Mouse (Mus musculus) liver, embryonic 12.5 days (tissue): Measurements from ENCODE around the gene Heatr4. TPM values are rescaled to one million over a fixed set of nuclear protein-coding genes. Genes with fewer than 3 reads are reported as not detected.
"Not testable (repeated sequence)": the region's sequence is repeated elsewhere in the genome, so short reads cannot be mapped to it uniquely, and the experiment has no call there.

ENCODE experiments used
- ATAC-seq: fragments of 200-750 bp; cut with Nextera tagmentation; 2 replicates; pipeline ENCODE4 v1.8.0; 2017; ENCODE audit warnings: moderate number of reproducible peaks, mild to moderate bottlenecking, moderate library complexity
- H3K27ac ChIP-seq: fragments of 300-500 bp; sonication (generic); 2 replicates; pipeline ENCODE4 v1.5.1; 2016; ENCODE audit warnings: mild to moderate bottlenecking
- H3K27me3 ChIP-seq: fragments of 300-500 bp; sonication (generic); replicated peaks from 2 replicates; pipeline ENCODE4 v1.6.1; 2016; ENCODE audit warnings: mild to moderate bottlenecking, moderate library complexity
- H3K36me3 ChIP-seq: fragments of 300-500 bp; sonication (generic); 2 replicates; pipeline ENCODE4 v1.6.1; 2016; ENCODE audit warnings: mild to moderate bottlenecking, moderate library complexity
- H3K4me1 ChIP-seq: fragments of 300-500 bp; sonication (generic); 2 replicates; pipeline ENCODE4 v1.6.1; 2016
- H3K4me2 ChIP-seq: fragments of 300-500 bp; sonication (generic); 2 replicates; pipeline ENCODE4 v1.6.1; 2016; ENCODE audit warnings: mild to moderate bottlenecking, moderate library complexity
- H3K4me3 ChIP-seq: fragments of 300-500 bp; sonication (generic); 2 replicates; pipeline ENCODE4 v1.5.1; 2016; ENCODE audit warnings: mild to moderate bottlenecking, moderate library complexity
- H3K9ac ChIP-seq: fragments of 300-500 bp; sonication (generic); 2 replicates; pipeline ENCODE4 v1.6.1; 2016; ENCODE audit warnings: mild to moderate bottlenecking, moderate library complexity
- H3K9me3 ChIP-seq: fragments of 300-500 bp; sonication (generic); replicated peaks from 2 replicates; pipeline ENCODE4 v1.6.1; 2016; ENCODE audit warnings: mild to moderate bottlenecking, moderate library complexity
- WGBS: fragments of 180-500 bp; shearing (Covaris S2); methylation state at CpG from one replicate; pipeline ENCODE4 v1.1.7; 2016; ENCODE audit not compliant: insufficient replicate concordance; 5-methylcytosine and 5-hydroxymethylcytosine counted together
- polyA plus RNA-seq: library from polyadenylated mRNA; unstranded; fragments of >200 nt; fragmentation: Nextera tagmentation; extraction: Ambion mirVana; gene quantifications from 2 replicates; pipeline ENCODE4 v1.2.1, GENCODE M21; 2016

The Heatr4 gene
- polyA plus RNA-seq, 1 experiment from 2014 or later, result not detected

- Histone ChIP-seq H3K36me3 (peaks cover 26% of the 10 kb centered on the region), H3K4me3 (peak within 1 kb of the TSS; percentile 87), H3K27me3 (no peaks in the 10 kb centered on the region), H3K4me2 (peak within 1 kb of the TSS; percentile 99), H3K9me3 (0 out of 2 replicates have a peak, but pooled peaks cover 3% of the 10 kb centered on the region), H3K27ac (peak within 1 kb of the TSS; percentile 84), H3K9ac (peak within 1 kb of the TSS; percentile 87), H3K4me1 (peaks cover 68% of the 10 kb centered on the region)
- ATAC-seq, result peak; percentile 85
- under 1% methylated on average over 37 of the region's 37 CpGs for WGBS
Measured at GRCm38 (mm10) chr12:83950493-83950839, 34.2 kb downstream of the Heatr4 start, which contains the start of gene Riox1. TSS of gene Riox1 (plus strand) at chr12:83950608.

GRCm38 (mm10) chr12:83949776-83950492 is 34.7 kb downstream of the Heatr4 start:
- no peak for ATAC-seq
- Histone ChIP-seq H3K4me1 (peaks cover 68% of the 10 kb centered on the region), H3K4me2 (peak overlapping the region; percentile 99), H3K9me3 (0 out of 2 replicates have a peak, but pooled peaks cover 3% of the 10 kb centered on the region), H3K27ac (peak overlapping the region; percentile 84), H3K4me3 (peak overlapping the region; percentile 87), H3K27me3 (no peaks in the 10 kb centered on the region), H3K36me3 (peaks cover 21% of the 10 kb centered on the region), H3K9ac (peak overlapping the region; percentile 87)
- WGBS, result 17% methylated on average over 11 of the region's 11 CpGs

DNA sequence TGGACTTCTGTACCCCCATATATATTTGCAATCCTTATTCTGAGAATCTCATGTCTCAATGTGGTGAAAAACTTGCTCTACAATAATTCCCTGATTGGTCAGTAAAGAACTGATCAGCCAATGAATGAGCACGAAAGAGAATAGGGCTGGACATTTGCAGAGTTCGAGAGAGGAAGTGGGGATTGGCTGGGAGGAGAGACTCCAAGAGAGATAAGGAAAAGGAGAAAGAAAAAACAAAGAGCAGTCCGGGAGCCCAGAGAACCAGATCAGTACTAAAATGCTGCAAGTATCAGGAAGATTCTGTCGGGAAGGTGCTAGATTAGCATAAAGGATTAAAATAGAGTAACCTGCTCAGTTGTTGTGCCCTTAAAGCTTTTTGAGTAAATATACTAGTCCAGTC is 35.6 kb downstream of the Heatr4 start:
- Histone ChIP-seq H3K9ac (0 out of 2 replicates have a peak overlapping the region, but pooled peaks have one; percentile 87), H3K4me2 (peak overlapping the region; percentile 99), H3K27ac (peak overlapping the region; percentile 84)

GRCm38 (mm10) chr12:83947260-83947811 is 37.3 kb downstream of the Heatr4 start:
- Histone ChIP-seq H3K27ac (peak overlapping the region; percentile 38; the same call in 1 of the 2 replicates), H3K4me2 (peak overlapping the region; percentile 19), H3K9me3 (0 out of 2 replicates have a peak, but pooled peaks cover 3% of the 10 kb centered on the region), H3K4me3 (no peak overlapping the region), H3K36me3 (peaks cover 6% of the 10 kb centered on the region), H3K4me1 (peaks cover 50% of the 10 kb centered on the region), H3K27me3 (no peaks in the 10 kb centered on the region), H3K9ac (no peak overlapping the region)
- WGBS, result 40% methylated on average over 8 of the region's 8 CpGs
- ATAC-seq, result no peak

More for the DNA sequence above, 35.6 kb downstream of the Heatr4 start:
- Histone ChIP-seq H3K4me3 (peak overlapping the region; percentile 87), H3K9me3 (0 out of 2 replicates have a peak, but pooled peaks cover 3% of the 10 kb centered on the region), H3K4me1 (peaks cover 64% of the 10 kb centered on the region), H3K36me3 (peaks cover 21% of the 10 kb centered on the region), H3K27me3 (no peaks in the 10 kb centered on the region)
- ATAC-seq, result no peak
- 18% methylated on average over 4 of the region's 4 CpGs for WGBS

DNA sequence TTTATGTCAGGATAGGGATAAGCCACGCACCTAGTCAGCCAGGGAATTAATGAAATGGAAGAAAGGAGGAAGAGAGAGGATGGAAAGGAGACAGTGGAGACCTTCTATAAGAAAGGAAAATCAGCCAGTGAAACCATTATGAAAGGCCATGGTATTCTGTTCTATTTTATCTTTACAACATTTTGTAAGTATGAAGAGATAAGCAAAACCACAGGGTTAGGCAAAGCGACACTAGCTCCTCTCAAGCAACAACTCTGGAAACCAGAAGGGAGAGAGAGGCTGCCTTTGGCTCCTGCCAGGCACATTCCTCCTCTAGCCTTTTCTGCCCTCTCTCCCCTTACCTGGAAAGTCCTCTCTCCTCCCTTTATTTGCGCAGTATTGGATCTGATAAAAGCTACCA is 42.7 kb downstream of the Heatr4 start:
- no peaks in the 10 kb centered on the region for H3K27me3 ChIP-seq
- H3K4me1 ChIP-seq, result peaks cover 41% of the 10 kb centered on the region
- H3K27ac ChIP-seq, result peak overlapping the region; percentile 45; the same call in 1 of the 2 replicates
- no peak overlapping the region for H3K4me3 ChIP-seq
- ATAC-seq, result peak; percentile 49
- no peak overlapping the region for H3K9ac ChIP-seq
- no peaks in the 10 kb centered on the region for H3K36me3 ChIP-seq
- 0 out of 2 replicates have a peak, but pooled peaks cover 3% of the 10 kb centered on the region for H3K9me3 ChIP-seq
- H3K4me2 ChIP-seq, result peak overlapping the region; percentile 40
- 52% methylated on average over 3 of the region's 3 CpGs for WGBS

DNA sequence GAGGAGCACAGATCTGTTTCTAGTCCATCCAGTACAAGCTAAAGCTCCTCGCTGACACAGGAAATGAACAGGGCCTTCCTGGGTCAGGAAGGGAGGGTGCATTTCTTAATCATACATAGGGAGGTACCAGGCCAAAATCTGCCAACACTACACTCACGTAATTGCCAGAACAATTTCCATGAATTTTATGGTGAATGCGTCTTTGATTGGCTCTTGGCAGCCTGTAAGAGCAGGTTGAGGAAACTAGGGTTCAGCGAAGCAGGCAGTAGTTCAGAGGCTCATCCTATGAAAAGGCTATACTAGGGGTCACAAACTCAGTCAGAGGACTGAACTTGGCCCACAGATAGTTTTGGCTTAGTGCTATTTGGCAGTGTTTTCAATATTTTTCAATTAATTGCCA is 44.6 kb downstream of the Heatr4 start:
- Histone ChIP-seq H3K4me3 (no peak overlapping the region), H3K27me3 (no peaks in the 10 kb centered on the region), H3K4me1 (peaks cover 40% of the 10 kb centered on the region), H3K9me3 (no peaks in the 10 kb centered on the region), H3K36me3 (no peaks in the 10 kb centered on the region), H3K27ac (no peak overlapping the region), H3K4me2 (no peak overlapping the region), H3K9ac (no peak overlapping the region)
- WGBS, result 59% methylated on average over 4 of the region's 4 CpGs
- no peak for ATAC-seq

DNA sequence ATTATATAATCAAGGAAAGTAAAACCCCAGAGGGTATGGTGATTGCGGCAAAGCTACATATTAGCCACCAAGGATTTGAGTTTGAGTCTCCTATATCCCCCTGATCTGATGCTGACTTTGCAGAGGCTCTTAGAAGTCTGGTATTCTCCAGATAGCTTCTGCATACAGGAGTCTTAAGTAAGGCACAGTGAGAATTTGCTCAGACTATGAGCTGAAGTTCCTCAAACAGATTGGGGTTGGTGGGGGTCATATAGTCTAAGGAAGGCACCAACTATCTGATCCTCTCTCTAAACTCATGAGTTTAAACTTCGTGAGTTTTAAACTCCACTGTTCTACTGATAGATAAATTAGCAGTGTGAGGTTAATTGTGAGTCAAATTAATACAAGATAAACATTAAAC is 45.3 kb downstream of the Heatr4 start:
- H3K4me1 ChIP-seq, result peaks cover 40% of the 10 kb centered on the region
- no peaks in the 10 kb centered on the region for H3K36me3 ChIP-seq
- no peak overlapping the region for H3K9ac ChIP-seq
- no peak overlapping the region for H3K27ac ChIP-seq
- no peaks in the 10 kb centered on the region for H3K27me3 ChIP-seq
- 74% methylated on average over 2 of the region's 2 CpGs for WGBS
- no peak overlapping the region for H3K4me3 ChIP-seq
- no peak overlapping the region for H3K4me2 ChIP-seq
- no peak for ATAC-seq
- H3K9me3 ChIP-seq, result no peaks in the 10 kb centered on the region

DNA sequence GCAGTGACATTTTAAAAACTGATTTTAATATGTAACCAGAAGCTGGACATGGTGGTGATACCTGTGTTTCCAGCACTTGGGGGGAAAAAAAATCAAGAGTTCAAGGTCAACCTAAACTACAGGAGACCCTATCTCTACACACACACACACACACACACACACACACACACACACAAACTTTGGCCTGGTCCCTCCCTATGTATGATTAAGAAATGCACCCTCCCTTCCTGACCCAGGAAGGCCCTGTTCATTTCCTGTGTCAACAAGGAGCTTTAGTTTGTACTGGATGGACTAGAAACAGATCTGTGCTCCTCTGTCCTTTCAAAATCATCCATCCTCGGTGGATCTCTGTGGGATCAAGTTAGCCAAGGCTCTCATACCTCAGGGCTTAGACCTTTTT is 46.1 kb downstream of the Heatr4 start:
- not testable (repeated sequence) for H3K36me3 ChIP-seq, H3K4me3 ChIP-seq, H3K27ac ChIP-seq, ATAC-seq, H3K9me3 ChIP-seq, H3K27me3 ChIP-seq, H3K9ac ChIP-seq, H3K4me2 ChIP-seq
- peaks cover 40% of the 10 kb centered on the region for H3K4me1 ChIP-seq
- WGBS, result 52% methylated on average over 1 of the region's 1 CpGs

GRCm38 (mm10) chr12:83937600-83937999 is 47.1 kb downstream of the Heatr4 start:
- Histone ChIP-seq H3K4me1 (peaks cover 40% of the 10 kb centered on the region), H3K27me3 (0 out of 2 replicates have a peak, but pooled peaks cover 3% of the 10 kb centered on the region), H3K27ac (no peak overlapping the region), H3K4me3 (no peak overlapping the region), H3K4me2 (no peak overlapping the region), H3K9ac (no peak overlapping the region), H3K36me3 (no peaks in the 10 kb centered on the region), H3K9me3 (no peaks in the 10 kb centered on the region)
- ATAC-seq, result no peak
- 64% methylated on average over 10 of the region's 10 CpGs for WGBS

- H3K27me3 ChIP-seq, result peaks cover 3% of the 10 kb centered on the region; the same call in 1 of the 2 replicates
- H3K4me3 ChIP-seq, result no peak overlapping the region
- no peaks in the 10 kb centered on the region for H3K36me3 ChIP-seq
- peaks cover 29% of the 10 kb centered on the region for H3K4me1 ChIP-seq
- no peaks in the 10 kb centered on the region for H3K9me3 ChIP-seq
- H3K4me2 ChIP-seq, result no peak overlapping the region
- ATAC-seq, result no peak
- no peak overlapping the region for H3K9ac ChIP-seq
- H3K27ac ChIP-seq, result no peak overlapping the region
- 10% methylated on average over 2 of the region's 2 CpGs for WGBS
Measured at GRCm38 (mm10) chr12:83929186-83929804, 55.4 kb downstream of the Heatr4 start.

DNA sequence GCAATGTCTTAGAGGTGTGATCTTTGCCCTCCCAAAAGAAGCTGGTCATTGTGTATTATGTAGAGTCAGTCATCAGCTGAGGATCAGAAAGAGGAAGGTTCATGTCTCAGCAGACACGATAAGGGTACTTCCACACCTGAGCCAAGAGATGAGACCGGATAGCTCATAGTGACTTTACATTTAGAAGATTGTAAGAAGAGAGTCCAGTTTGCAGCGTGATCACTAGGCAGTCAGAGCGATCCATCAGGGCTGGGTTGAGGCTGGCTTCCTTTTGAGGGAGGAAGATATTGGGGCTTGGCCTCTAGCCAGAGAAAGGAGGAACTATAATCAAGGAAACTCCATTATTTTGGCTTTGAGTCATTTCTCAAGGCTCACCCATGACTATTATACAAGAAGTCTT is 56.9 kb downstream of the Heatr4 start:
- H3K27ac ChIP-seq, result no peak overlapping the region
- H3K4me3 ChIP-seq, result no peak overlapping the region
- H3K9me3 ChIP-seq, result no peaks in the 10 kb centered on the region
- H3K36me3 ChIP-seq, result no peaks in the 10 kb centered on the region
- no peaks in the 10 kb centered on the region; the same call in 1 of the 2 replicates for H3K27me3 ChIP-seq
- peaks cover 44% of the 10 kb centered on the region for H3K4me1 ChIP-seq
- H3K4me2 ChIP-seq, result no peak overlapping the region
- no peak for ATAC-seq
- WGBS, result 27% methylated on average over 4 of the region's 4 CpGs
- H3K9ac ChIP-seq, result no peak overlapping the region

GRCm38 (mm10) chr12:83926061-83926460 is 58.6 kb downstream of the Heatr4 start:
- WGBS, result 67% methylated on average over 2 of the region's 2 CpGs
- Histone ChIP-seq H3K4me2 (no peak overlapping the region), H3K4me3 (no peak overlapping the region), H3K36me3 (no peaks in the 10 kb centered on the region), H3K27me3 (no peaks in the 10 kb centered on the region), H3K9ac (no peak overlapping the region), H3K9me3 (no peaks in the 10 kb centered on the region), H3K27ac (no peak overlapping the region), H3K4me1 (peaks cover 48% of the 10 kb centered on the region)
- ATAC-seq, result no peak
